Mouse (Mus musculus): ENCODE results near the gene Psap. TPM values are rescaled to one million over a fixed set of nuclear protein-coding genes. Genes with fewer than 3 reads are reported as not detected.

Psap gene
- total and polyA plus RNA-seq, 2 experiments from 2014 or later = 259 to 690 TPM

- WGBS = 82% methylated on average over 4 of the region's 4 CpGs
- H3K27me3 ChIP-seq (ENCODE audit: insufficient read depth, low read length) = peaks cover 8% of the 10 kb centered on the region
- H3K4me3 ChIP-seq (ENCODE audit: low read depth, low read length) = no peak overlapping the region
- H3K4me2 ChIP-seq (ENCODE audit: low read depth) = peak overlapping the region; percentile 29; the same call in 1 of the 2 replicates
- H3K36me3 ChIP-seq (ENCODE audit: insufficient read depth) = no peaks in the 10 kb centered on the region
- ATAC-seq = no peak
- no peak overlapping the region for H3K9ac ChIP-seq
- H3K4me1 ChIP-seq (ENCODE audit: insufficient read depth) = no peaks in the 10 kb centered on the region
- no peak for DNase-seq
- TF ChIP-seq CTCF (IDR thresholded peaks at IDR 0.05; ENCODE audit: low read depth) = no peak
- H3K9me3 ChIP-seq (ENCODE audit: low read length) = no peaks in the 10 kb centered on the region
- H3K27ac ChIP-seq (ENCODE audit: low read depth, low read length) = no peak overlapping the region
Observed at GRCm38 (mm10) chr10:60346056-60346455, 68.6 kb downstream of the Psap start.

- 2% methylated on average over 37 of the region's 37 CpGs for WGBS
- H3K9me3 ChIP-seq (ENCODE audit: low read length) = no peaks in the 10 kb centered on the region
- H3K27ac ChIP-seq (ENCODE audit: low read depth, low read length) = no peak within 1 kb of the TSS
- H3K27me3 ChIP-seq (ENCODE audit: insufficient read depth, low read length) = peaks cover 8% of the 10 kb centered on the region
- peak; percentile 59 for TF ChIP-seq CTCF (IDR thresholded peaks at IDR 0.05; ENCODE audit: low read depth)
- no peaks in the 10 kb centered on the region for H3K4me1 ChIP-seq (ENCODE audit: insufficient read depth)
- H3K4me2 ChIP-seq (ENCODE audit: low read depth) = peak within 1 kb of the TSS; percentile 29
- peak within 1 kb of the TSS; percentile 12; the same call in 1 of the 2 replicates for H3K4me3 ChIP-seq (ENCODE audit: low read depth, low read length)
- no peak within 1 kb of the TSS for H3K9ac ChIP-seq
- H3K36me3 ChIP-seq (ENCODE audit: insufficient read depth) = no peaks in the 10 kb centered on the region
- ATAC-seq (peak; percentile 75), DNase-seq (peak; percentile 69)
Observed at GRCm38 (mm10) chr10:60346701-60347405, 69.4 kb downstream of the Psap start, which contains the start of gene Vsir. Gene Vsir, plus strand, starts transcription at chr10:60346851.

GRCm38 (mm10) chr10:60347768-60348610, 70.6 kb downstream of the Psap start:
- H3K9ac ChIP-seq = no peak overlapping the region
- DNase-seq (no peak), ATAC-seq (no peak)
- TF ChIP-seq CTCF (IDR thresholded peaks at IDR 0.05; ENCODE audit: low read depth) = no peak
- H3K27ac ChIP-seq (ENCODE audit: low read depth, low read length) = no peak overlapping the region
- no peaks in the 10 kb centered on the region for H3K4me1 ChIP-seq (ENCODE audit: insufficient read depth)
- 0 out of 2 replicates have a peak overlapping the region, but pooled peaks have one; percentile 29 for H3K4me2 ChIP-seq (ENCODE audit: low read depth)
- H3K9me3 ChIP-seq (ENCODE audit: low read length) = no peaks in the 10 kb centered on the region
- WGBS = 47% methylated on average over 9 of the region's 9 CpGs
- peaks cover 8% of the 10 kb centered on the region for H3K27me3 ChIP-seq (ENCODE audit: insufficient read depth, low read length)
- H3K36me3 ChIP-seq (ENCODE audit: insufficient read depth) = no peaks in the 10 kb centered on the region
- no peak overlapping the region for H3K4me3 ChIP-seq (ENCODE audit: low read depth, low read length)

- TF ChIP-seq CTCF (IDR thresholded peaks at IDR 0.05; ENCODE audit: low read depth) = no peak
- H3K27me3 ChIP-seq (ENCODE audit: insufficient read depth, low read length) = peaks cover 8% of the 10 kb centered on the region
- no peak overlapping the region for H3K27ac ChIP-seq (ENCODE audit: low read depth, low read length)
- H3K4me3 ChIP-seq (ENCODE audit: low read depth, low read length) = no peak overlapping the region
- H3K36me3 ChIP-seq (ENCODE audit: insufficient read depth) = no peaks in the 10 kb centered on the region
- H3K4me2 ChIP-seq (ENCODE audit: low read depth) = no peak overlapping the region
- WGBS = 47% methylated on average over 6 of the region's 6 CpGs
- no peak for DNase-seq
- H3K4me1 ChIP-seq (ENCODE audit: insufficient read depth) = no peaks in the 10 kb centered on the region
- no peak overlapping the region for H3K9ac ChIP-seq
- no peak for ATAC-seq
- no peaks in the 10 kb centered on the region for H3K9me3 ChIP-seq (ENCODE audit: low read length)
Observed at GRCm38 (mm10) chr10:60349056-60349455, 71.6 kb downstream of the Psap start.

GRCm38 (mm10) chr10:60349644-60350043, 72.2 kb downstream of the Psap start:
- H3K27me3 ChIP-seq (ENCODE audit: insufficient read depth, low read length) = peaks cover 8% of the 10 kb centered on the region
- no peaks in the 10 kb centered on the region for H3K9me3 ChIP-seq (ENCODE audit: low read length)
- H3K4me1 ChIP-seq (ENCODE audit: insufficient read depth) = no peaks in the 10 kb centered on the region
- no peak for ATAC-seq
- TF ChIP-seq CTCF (IDR thresholded peaks at IDR 0.05; ENCODE audit: low read depth) = no peak
- no peaks in the 10 kb centered on the region for H3K36me3 ChIP-seq (ENCODE audit: insufficient read depth)
- H3K4me3 ChIP-seq (ENCODE audit: low read depth, low read length) = no peak overlapping the region
- no peak overlapping the region for H3K9ac ChIP-seq
- 94% methylated on average over 5 of the region's 5 CpGs for WGBS
- no peak for DNase-seq
- no peak overlapping the region for H3K27ac ChIP-seq (ENCODE audit: low read depth, low read length)
- no peak overlapping the region for H3K4me2 ChIP-seq (ENCODE audit: low read depth)

- Histone ChIP-seq H3K4me3 (ENCODE audit: low read depth, low read length) (no peak overlapping the region), H3K36me3 (ENCODE audit: insufficient read depth) (no peaks in the 10 kb centered on the region), H3K9ac (no peak overlapping the region), H3K27ac (ENCODE audit: low read depth, low read length) (no peak overlapping the region), H3K27me3 (ENCODE audit: insufficient read depth, low read length) (peaks cover 8% of the 10 kb centered on the region), H3K4me1 (ENCODE audit: insufficient read depth) (no peaks in the 10 kb centered on the region), H3K9me3 (ENCODE audit: low read length) (no peaks in the 10 kb centered on the region), H3K4me2 (ENCODE audit: low read depth) (no peak overlapping the region)
- WGBS = 45% methylated on average over 5 of the region's 5 CpGs
- ATAC-seq (no peak), DNase-seq (no peak)
- no peak for TF ChIP-seq CTCF (IDR thresholded peaks at IDR 0.05; ENCODE audit: low read depth)
Observed at GRCm38 (mm10) chr10:60350077-60350804, 72.8 kb downstream of the Psap start.

Measured in forebrain, postnatal 0 days (tissue).